Mouse (Mus musculus): ENCODE measurements around the gene Insl3.

GRCm38 (mm10) chr8:71682832-71683231, 6.2 kb upstream of the Insl3 start:
- TF ChIP-seq CTCF (IDR thresholded peaks at IDR 0.05; ENCODE audit: control insufficient read depth, insufficient read depth, insufficient read length) (no peak), USF1 (IDR thresholded peaks at IDR 0.05; ENCODE audit: low read depth) (no peak), MAX (IDR thresholded peaks at IDR 0.05) (no peak), MYOG (IDR thresholded peaks at IDR 0.05; ENCODE audit: control insufficient read depth, extremely low read depth, insufficient read length) (no peak)

Measured in C2C12 (cell line).